Mouse (Mus musculus): Measurements from ENCODE around the gene Tagap1. TPM values are rescaled to one million over a fixed set of nuclear protein-coding genes. Genes with fewer than 3 reads are reported as not detected.
"Not testable (repeated sequence)": the region's sequence is repeated elsewhere in the genome, so short reads cannot be mapped to it uniquely, and the experiment has no call there.

Tagap1 gene
- polyA plus RNA-seq (2015; fragmentation: Nextera tagmentation; extraction: Ambion mirVana), result 11.0 and 12.3 TPM in 2 replicates

DNA sequence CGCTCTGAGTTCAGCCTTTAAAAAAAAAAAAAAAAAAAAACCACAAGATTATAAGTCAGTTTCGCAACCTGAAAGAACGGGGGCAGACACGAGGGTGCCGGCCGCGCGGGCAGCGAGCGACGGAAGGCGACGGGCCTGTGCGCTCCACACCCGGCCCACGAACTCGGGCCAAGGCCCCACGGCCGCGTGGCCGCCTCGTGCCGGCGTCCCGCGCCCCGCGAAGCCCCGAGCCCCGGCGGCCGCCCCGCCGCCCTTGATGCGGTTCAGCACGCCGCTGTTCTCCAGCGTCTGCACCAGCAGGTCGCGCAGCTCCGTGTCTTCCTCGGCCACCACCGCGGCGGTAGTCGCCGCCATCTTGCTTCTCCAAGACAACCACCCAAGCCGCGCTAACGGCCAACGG is at the start of gene Tagap1:
Gene Tagap1, minus strand, starts transcription at position 381 of the 400 bp plus-strand sequence.
- H3K27ac ChIP-seq (ENCODE audit: low read length); H3K9me3 ChIP-seq (replicated peaks; ENCODE audit: control insufficient read depth, low read length); H3K4me1 ChIP-seq (ENCODE audit: control insufficient read depth, low read depth, low read length); H3K36me3 ChIP-seq (ENCODE audit: control insufficient read depth, insufficient read depth); H3K27me3 ChIP-seq (ENCODE audit: control insufficient read depth, insufficient read depth, low read depth, low read length): not testable (repeated sequence)
- Histone ChIP-seq H3K4me3 (ENCODE audit: low read depth, low read length) (peak within 1 kb of the TSS; percentile 64), H3K4me2 (ENCODE audit: low read depth, low read length) (peak within 1 kb of the TSS; percentile 65), H3K9ac (ENCODE audit: low read depth, low read length) (peak within 1 kb of the TSS; percentile 47)
- peak; percentile 36 for ATAC-seq (ENCODE audit: low read depth)
- under 1% methylated on average over 43 of the region's 51 CpGs for WGBS (ENCODE audit: insufficient replicate concordance)

DNA sequence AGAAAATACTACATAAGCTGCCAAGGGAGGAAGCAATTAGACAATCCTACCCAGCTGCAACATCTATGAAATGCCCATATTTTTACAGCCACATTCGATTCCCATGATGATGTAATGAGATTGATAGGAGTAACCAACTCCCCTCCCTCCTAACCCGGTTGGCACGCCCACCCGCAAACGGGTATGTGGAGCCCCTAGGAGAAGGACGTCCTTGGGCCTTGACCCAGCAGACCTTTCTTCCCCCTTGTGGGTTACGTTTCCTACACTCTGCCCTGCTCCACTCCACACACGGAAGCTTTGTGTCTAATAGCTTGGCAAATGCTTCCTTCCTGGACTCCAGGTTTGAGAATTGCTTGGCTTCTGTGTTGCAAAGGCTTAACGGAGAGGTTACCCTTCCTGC is 48.9 kb upstream of the Tagap1 start:
- H3K4me1 ChIP-seq (ENCODE audit: control insufficient read depth, low read depth, low read length); H3K27ac ChIP-seq (ENCODE audit: low read length); ATAC-seq (ENCODE audit: low read depth); H3K27me3 ChIP-seq (ENCODE audit: control insufficient read depth, insufficient read depth, low read depth, low read length); H3K4me2 ChIP-seq (ENCODE audit: low read depth, low read length); H3K9me3 ChIP-seq (replicated peaks; ENCODE audit: control insufficient read depth, low read length); H3K4me3 ChIP-seq (ENCODE audit: low read depth, low read length); H3K9ac ChIP-seq (ENCODE audit: low read depth, low read length); H3K36me3 ChIP-seq (ENCODE audit: control insufficient read depth, insufficient read depth): not testable (repeated sequence)
- WGBS (ENCODE audit: insufficient replicate concordance), result 22% methylated on average over 4 of the region's 9 CpGs

- not testable (repeated sequence) for ATAC-seq (ENCODE audit: low read depth); H3K9me3 ChIP-seq (replicated peaks; ENCODE audit: control insufficient read depth, low read length); H3K9ac ChIP-seq (ENCODE audit: low read depth, low read length); H3K27me3 ChIP-seq (ENCODE audit: control insufficient read depth, insufficient read depth, low read depth, low read length); H3K27ac ChIP-seq (ENCODE audit: low read length); H3K36me3 ChIP-seq (ENCODE audit: control insufficient read depth, insufficient read depth); H3K4me1 ChIP-seq (ENCODE audit: control insufficient read depth, low read depth, low read length); H3K4me2 ChIP-seq (ENCODE audit: low read depth, low read length); H3K4me3 ChIP-seq (ENCODE audit: low read depth, low read length)
- WGBS (ENCODE audit: insufficient replicate concordance), result no CpG with 5 or more reads among the region's 7 CpGs
Measured at GRCm38 (mm10) chr17:7009440-7009839, 48.5 kb upstream of the Tagap1 start.

DNA sequence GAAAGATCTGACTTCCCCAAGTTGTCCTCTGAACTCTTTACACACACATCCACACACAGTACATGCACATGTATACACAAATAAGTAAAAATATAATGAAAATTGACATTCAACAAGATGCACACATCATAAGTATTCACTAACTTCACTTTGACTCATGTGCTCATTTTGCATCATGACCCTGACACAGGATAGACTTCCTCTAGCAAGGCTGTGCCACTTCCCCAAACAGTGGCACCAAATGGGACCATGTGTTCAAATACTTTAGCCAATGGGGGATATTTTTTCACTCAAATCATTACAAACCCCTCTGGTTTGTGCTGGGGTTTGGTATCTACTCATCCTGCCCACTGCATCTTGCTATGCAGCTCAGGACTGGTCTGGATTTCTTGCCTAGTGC is 47.9 kb upstream of the Tagap1 start:
- H3K4me1 ChIP-seq (ENCODE audit: control insufficient read depth, low read depth, low read length); H3K36me3 ChIP-seq (ENCODE audit: control insufficient read depth, insufficient read depth); H3K27ac ChIP-seq (ENCODE audit: low read length); H3K9ac ChIP-seq (ENCODE audit: low read depth, low read length); H3K4me2 ChIP-seq (ENCODE audit: low read depth, low read length); H3K27me3 ChIP-seq (ENCODE audit: control insufficient read depth, insufficient read depth, low read depth, low read length); H3K4me3 ChIP-seq (ENCODE audit: low read depth, low read length); ATAC-seq (ENCODE audit: low read depth); H3K9me3 ChIP-seq (replicated peaks; ENCODE audit: control insufficient read depth, low read length): not testable (repeated sequence)

- WGBS (ENCODE audit: insufficient replicate concordance), result 43% methylated on average over 3 of the region's 4 CpGs
- ATAC-seq (ENCODE audit: low read depth); H3K4me2 ChIP-seq (ENCODE audit: low read depth, low read length); H3K4me1 ChIP-seq (ENCODE audit: control insufficient read depth, low read depth, low read length); H3K9ac ChIP-seq (ENCODE audit: low read depth, low read length); H3K27me3 ChIP-seq (ENCODE audit: control insufficient read depth, insufficient read depth, low read depth, low read length); H3K4me3 ChIP-seq (ENCODE audit: low read depth, low read length); H3K9me3 ChIP-seq (replicated peaks; ENCODE audit: control insufficient read depth, low read length); H3K27ac ChIP-seq (ENCODE audit: low read length); H3K36me3 ChIP-seq (ENCODE audit: control insufficient read depth, insufficient read depth): not testable (repeated sequence)
Measured at GRCm38 (mm10) chr17:7005646-7006045, 44.7 kb upstream of the Tagap1 start.

DNA sequence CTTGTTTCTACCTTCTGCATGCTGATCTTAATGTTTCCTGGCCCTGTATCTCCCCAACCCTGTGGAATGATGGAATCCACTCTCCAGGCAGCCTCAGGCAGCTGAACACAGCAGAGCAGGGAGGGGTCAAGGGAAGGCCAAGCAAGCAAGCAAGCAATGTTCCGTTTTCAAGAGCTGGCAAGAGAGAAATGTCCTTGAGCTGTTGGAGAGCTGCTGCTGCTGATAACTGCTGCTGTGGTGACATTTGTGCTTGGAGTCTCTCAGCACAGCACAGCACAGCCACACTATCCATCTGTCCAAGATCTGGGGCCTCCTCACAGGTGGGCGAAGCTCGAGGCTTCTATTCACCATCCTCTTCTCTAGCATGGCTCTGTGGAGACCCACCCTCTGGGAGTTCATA is 42.4 kb upstream of the Tagap1 start:
- H3K36me3 ChIP-seq (ENCODE audit: control insufficient read depth, insufficient read depth); H3K9ac ChIP-seq (ENCODE audit: low read depth, low read length); H3K4me1 ChIP-seq (ENCODE audit: control insufficient read depth, low read depth, low read length); H3K27ac ChIP-seq (ENCODE audit: low read length); H3K4me3 ChIP-seq (ENCODE audit: low read depth, low read length); H3K27me3 ChIP-seq (ENCODE audit: control insufficient read depth, insufficient read depth, low read depth, low read length); H3K4me2 ChIP-seq (ENCODE audit: low read depth, low read length); H3K9me3 ChIP-seq (replicated peaks; ENCODE audit: control insufficient read depth, low read length); ATAC-seq (ENCODE audit: low read depth): not testable (repeated sequence)
- WGBS (ENCODE audit: insufficient replicate concordance), result no CpG with 5 or more reads among the region's 3 CpGs

DNA sequence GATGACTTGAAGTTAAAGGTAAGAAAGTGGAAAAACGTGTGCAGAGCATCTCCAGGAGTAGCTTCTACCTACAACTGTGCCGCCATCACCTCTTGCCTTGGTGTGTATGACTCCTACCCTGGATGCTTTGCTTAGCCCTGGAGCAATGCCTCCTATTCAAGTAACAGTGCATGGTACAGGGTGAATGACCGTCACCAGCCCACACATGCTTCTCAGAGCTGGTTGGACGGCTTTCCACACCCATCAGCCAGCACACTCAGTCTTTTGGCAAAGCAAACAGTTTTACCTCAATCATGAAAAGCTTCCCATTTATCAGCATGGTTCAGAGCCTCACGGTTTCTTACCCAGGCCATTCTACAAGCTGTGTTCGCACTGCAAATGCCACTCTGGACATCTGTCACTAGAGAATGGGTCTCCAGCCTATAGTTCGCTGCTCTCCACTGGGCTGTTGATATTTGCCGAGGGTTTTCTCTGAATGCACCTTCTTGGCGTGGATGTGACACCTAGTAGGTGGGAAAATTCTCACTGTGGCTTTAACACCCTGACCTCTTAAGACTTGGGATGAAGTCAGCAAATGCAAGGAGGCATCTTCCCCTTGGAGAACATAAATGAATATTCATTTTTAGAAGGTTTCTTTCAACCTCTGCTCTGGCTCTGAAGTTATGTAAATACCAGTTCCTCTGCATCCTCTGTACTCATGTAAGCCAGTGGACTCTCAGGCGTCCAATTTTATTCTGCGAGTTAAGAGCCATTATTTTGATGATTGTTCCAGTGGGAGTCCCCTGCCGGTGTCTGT is 41.0 kb upstream of the Tagap1 start:
- not testable (repeated sequence) for H3K27ac ChIP-seq (ENCODE audit: low read length); H3K27me3 ChIP-seq (ENCODE audit: control insufficient read depth, insufficient read depth, low read depth, low read length); H3K4me1 ChIP-seq (ENCODE audit: control insufficient read depth, low read depth, low read length); H3K9me3 ChIP-seq (replicated peaks; ENCODE audit: control insufficient read depth, low read length); ATAC-seq (ENCODE audit: low read depth); H3K4me2 ChIP-seq (ENCODE audit: low read depth, low read length); H3K4me3 ChIP-seq (ENCODE audit: low read depth, low read length); H3K9ac ChIP-seq (ENCODE audit: low read depth, low read length); H3K36me3 ChIP-seq (ENCODE audit: control insufficient read depth, insufficient read depth)
- WGBS (ENCODE audit: insufficient replicate concordance), result 69% methylated on average over 9 of the region's 12 CpGs

- H3K36me3 ChIP-seq (ENCODE audit: control insufficient read depth, insufficient read depth); H3K27ac ChIP-seq (ENCODE audit: low read length); H3K4me3 ChIP-seq (ENCODE audit: low read depth, low read length); H3K4me2 ChIP-seq (ENCODE audit: low read depth, low read length); ATAC-seq (ENCODE audit: low read depth); H3K9ac ChIP-seq (ENCODE audit: low read depth, low read length); H3K4me1 ChIP-seq (ENCODE audit: control insufficient read depth, low read depth, low read length); H3K9me3 ChIP-seq (replicated peaks; ENCODE audit: control insufficient read depth, low read length); H3K27me3 ChIP-seq (ENCODE audit: control insufficient read depth, insufficient read depth, low read depth, low read length): not testable (repeated sequence)
- no CpG with 5 or more reads among the region's 7 CpGs for WGBS (ENCODE audit: insufficient replicate concordance)
Measured at GRCm38 (mm10) chr17:6997778-6998490, 37.0 kb upstream of the Tagap1 start.

DNA sequence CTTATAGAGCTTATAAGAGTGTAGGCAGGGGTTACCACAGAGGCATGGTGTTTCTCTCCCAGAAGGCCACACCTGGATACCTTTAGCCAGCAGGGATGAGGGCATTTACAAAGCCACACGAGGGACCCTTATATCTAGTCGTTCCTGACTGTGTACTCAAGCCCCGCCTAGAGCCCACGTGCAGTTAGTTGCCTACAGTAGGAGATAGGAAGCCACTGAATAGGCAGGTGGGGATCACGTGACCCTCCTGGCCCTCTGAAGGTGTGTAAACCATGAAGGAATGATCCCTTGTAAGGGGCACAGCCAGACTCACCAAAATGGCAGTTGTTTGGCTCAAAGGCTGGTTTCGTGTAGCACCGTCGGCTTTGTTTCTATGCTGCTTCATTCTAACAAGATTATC is 35.9 kb upstream of the Tagap1 start:
- WGBS (ENCODE audit: insufficient replicate concordance), result 73% methylated on average over 8 of the region's 8 CpGs
- not testable (repeated sequence) for ATAC-seq (ENCODE audit: low read depth); H3K4me1 ChIP-seq (ENCODE audit: control insufficient read depth, low read depth, low read length); H3K9me3 ChIP-seq (replicated peaks; ENCODE audit: control insufficient read depth, low read length); H3K27ac ChIP-seq (ENCODE audit: low read length); H3K4me2 ChIP-seq (ENCODE audit: low read depth, low read length); H3K9ac ChIP-seq (ENCODE audit: low read depth, low read length); H3K36me3 ChIP-seq (ENCODE audit: control insufficient read depth, insufficient read depth); H3K27me3 ChIP-seq (ENCODE audit: control insufficient read depth, insufficient read depth, low read depth, low read length); H3K4me3 ChIP-seq (ENCODE audit: low read depth, low read length)

Data from liver, embryonic 16.5 days (tissue).